Mouse (Mus musculus) 3134 (cell line): ENCODE measurements around the gene Mlip.

Source experiments
- DNase-seq: peaks from one replicate; pipeline ENCODE4 v3.0.0-alpha.2; 2011; ENCODE audit warnings: low spot score; ENCODE audit not compliant: insufficient read length; ENCODE audit errors: extremely low read depth

Mlip gene

GRCm38 (mm10) chr9:77353942-77354341 is 1.2 kb upstream of the Mlip start:
- no peak for DNase-seq

GRCm38 (mm10) chr9:77347704-77348103 is 5.1 kb downstream of the Mlip start:
- DNase-seq, result no peak

- peak; percentile 73 for DNase-seq
Observed at GRCm38 (mm10) chr9:77344318-77344717, 8.5 kb downstream of the Mlip start.

- DNase-seq, result no peak
Observed at GRCm38 (mm10) chr9:77340159-77340862, 12.5 kb downstream of the Mlip start.

GRCm38 (mm10) chr9:77339571-77340148 is 13.1 kb downstream of the Mlip start:
- DNase-seq, result no peak

GRCm38 (mm10) chr9:77335370-77335769 is 17.4 kb downstream of the Mlip start:
- no peak for DNase-seq

GRCm38 (mm10) chr9:77318346-77318745 is 34.4 kb downstream of the Mlip start:
- DNase-seq, result no peak

GRCm38 (mm10) chr9:77310548-77310947 is 42.2 kb downstream of the Mlip start:
- DNase-seq, result no peak

- DNase-seq, result no peak
Observed at GRCm38 (mm10) chr9:77305417-77305816, 47.4 kb downstream of the Mlip start.

GRCm38 (mm10) chr9:77302340-77302739 is 50.4 kb downstream of the Mlip start:
- no peak for DNase-seq

- DNase-seq, result no peak
Observed at GRCm38 (mm10) chr9:77287958-77288357, 64.8 kb downstream of the Mlip start.

GRCm38 (mm10) chr9:77279371-77279770 is 73.4 kb downstream of the Mlip start:
- DNase-seq, result no peak

GRCm38 (mm10) chr9:77278055-77278454 is 74.7 kb downstream of the Mlip start:
- DNase-seq, result no peak

GRCm38 (mm10) chr9:77277270-77277669 is 75.5 kb downstream of the Mlip start:
- DNase-seq, result no peak

GRCm38 (mm10) chr9:77276451-77277154 is 76.2 kb downstream of the Mlip start:
- no peak for DNase-seq

- no peak for DNase-seq
Observed at GRCm38 (mm10) chr9:77272727-77273126, 80.0 kb downstream of the Mlip start.

GRCm38 (mm10) chr9:77265268-77266017 is 87.3 kb downstream of the Mlip start:
- no peak for DNase-seq

GRCm38 (mm10) chr9:77259052-77259451 is 93.7 kb downstream of the Mlip start:
- no peak for DNase-seq

GRCm38 (mm10) chr9:77258265-77258664 is 94.5 kb downstream of the Mlip start:
- no peak for DNase-seq

- no peak for DNase-seq
Observed at GRCm38 (mm10) chr9:77254514-77254913, 98.3 kb downstream of the Mlip start.

- DNase-seq, result no peak
Observed at GRCm38 (mm10) chr9:77252761-77253160, 100.0 kb downstream of the Mlip start.
